Mouse (Mus musculus): ENCODE results near the gene Sept3. TPM values are rescaled to one million over a fixed set of nuclear protein-coding genes. Genes with fewer than 3 reads are reported as not detected.

Gene Sept3
- polyA plus RNA-seq (2012; rRNA removed): 428 and 449 TPM in 2 replicates

DNA sequence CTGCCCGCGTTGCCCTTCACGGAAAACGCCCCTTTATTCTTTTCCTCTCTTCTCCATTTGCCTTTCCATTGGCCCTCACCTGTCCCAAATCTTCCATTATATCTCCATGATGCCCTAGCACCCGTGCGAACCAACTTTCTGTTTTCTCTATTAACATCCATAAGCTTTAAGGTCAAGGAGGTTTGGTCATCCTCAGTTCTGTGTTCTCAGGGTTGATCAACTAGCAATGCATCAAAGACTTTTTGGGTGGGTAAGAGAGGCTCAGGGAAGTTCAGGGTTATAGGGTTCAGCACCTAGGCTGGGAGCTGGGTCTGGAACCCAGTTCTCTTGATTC, at the start of gene Sept3:
TSS of gene Sept3 (plus strand) at position 301 of the 334 bp plus-strand sequence.

DNA sequence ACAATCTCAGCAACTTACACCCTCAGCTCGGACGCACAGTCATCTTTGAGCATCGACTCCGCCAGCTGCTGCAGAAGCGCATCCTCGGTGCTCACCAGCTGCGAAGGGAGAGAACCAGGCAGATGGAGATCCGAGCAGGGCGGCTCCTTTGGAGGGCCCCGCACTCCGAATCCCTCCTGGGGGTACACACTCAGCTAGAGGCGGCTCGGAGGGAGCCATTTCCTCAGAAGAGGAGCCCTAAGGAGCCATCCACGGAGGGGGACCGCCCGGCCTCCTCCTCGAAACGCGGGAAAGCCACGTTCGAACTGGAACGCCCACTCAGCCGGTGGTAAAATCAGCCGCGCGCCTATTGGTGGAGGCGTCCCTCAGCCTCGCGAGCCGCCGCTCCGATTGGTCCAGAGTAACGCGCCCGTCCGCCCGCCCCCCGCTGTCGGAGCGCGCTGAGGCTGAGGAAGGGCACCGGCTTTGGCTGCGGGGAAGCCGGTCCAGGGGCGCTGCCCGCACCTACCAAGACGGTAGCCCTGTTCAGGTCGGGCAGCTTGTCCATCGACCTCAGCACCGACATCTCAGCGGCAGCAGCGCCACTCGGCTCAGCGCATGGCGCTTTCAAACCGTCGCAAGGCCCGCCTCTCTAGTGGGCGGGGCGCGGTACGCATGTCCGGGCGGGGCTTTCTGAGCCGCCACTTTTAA, 30.4 kb upstream of the Sept3 start, which contains the start of gene Cenpm:
TSS of gene Cenpm (minus strand) at position 634 of the 690 bp plus-strand sequence.

DNA sequence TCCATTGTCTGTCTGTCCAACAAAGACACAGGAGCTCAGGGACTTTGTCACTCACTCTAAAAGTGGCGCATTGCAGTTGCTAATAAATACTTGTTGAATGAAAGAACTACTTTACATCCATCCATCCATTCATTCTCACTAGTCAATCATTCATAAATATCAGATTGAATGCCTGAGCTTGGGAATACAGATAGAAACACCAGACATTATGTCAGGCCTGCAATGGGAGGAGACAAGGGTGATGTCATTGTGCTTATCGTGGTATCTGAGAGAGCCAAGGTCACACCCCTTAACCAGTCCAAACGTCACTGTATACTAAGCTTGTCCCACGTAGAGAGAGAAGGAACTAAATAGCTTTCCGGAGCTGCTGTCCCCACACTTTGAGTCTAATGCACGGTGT, 22.6 kb upstream of the Sept3 start, which contains the start of gene 1500009C09Rik:
TSS of gene 1500009C09Rik (plus strand) at position 301 of the 400 bp plus-strand sequence.

DNA sequence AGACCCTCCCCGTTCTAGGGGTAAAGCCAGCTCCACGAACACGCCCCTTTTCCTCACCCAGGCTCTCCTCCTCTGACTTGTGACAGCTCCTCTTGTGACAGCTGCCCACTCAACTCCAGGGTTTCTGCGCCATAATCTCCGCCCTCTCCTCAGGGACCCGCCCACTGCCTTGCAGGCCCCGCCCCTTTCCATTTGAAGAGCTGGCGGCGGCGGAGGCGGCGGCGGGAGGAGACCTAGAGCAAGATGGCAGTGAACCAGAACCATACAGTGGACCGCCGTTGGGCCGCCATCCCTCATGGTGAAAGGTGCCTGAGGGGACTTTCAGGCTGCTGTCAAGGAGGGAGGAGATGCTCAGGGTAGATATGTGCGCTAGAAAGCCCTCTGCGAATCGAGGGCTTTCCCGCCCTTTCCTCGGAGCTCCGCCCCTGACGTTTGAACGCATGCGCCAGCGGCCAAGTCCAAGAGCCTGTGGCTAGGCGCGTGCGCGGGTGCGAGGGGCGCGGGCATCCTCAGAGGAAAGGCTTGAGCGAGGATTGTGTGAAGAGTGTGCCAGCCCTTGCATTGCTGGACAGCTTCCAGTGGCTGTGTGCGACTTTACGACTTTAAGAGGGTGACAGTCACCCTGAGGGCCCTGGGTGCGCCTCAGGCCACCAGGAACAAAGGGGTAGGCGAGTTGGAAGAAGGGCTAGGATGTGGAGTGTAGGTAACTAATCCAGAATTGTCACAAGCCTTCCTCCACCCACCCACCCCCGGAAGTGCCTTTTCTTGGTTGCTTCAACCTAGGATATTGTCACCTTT, 24.3 kb downstream of the Sept3 start, which contains the start of gene Wbp2nl:
TSS of gene Wbp2nl (plus strand) at position 191 of the 798 bp plus-strand sequence.

DNA sequence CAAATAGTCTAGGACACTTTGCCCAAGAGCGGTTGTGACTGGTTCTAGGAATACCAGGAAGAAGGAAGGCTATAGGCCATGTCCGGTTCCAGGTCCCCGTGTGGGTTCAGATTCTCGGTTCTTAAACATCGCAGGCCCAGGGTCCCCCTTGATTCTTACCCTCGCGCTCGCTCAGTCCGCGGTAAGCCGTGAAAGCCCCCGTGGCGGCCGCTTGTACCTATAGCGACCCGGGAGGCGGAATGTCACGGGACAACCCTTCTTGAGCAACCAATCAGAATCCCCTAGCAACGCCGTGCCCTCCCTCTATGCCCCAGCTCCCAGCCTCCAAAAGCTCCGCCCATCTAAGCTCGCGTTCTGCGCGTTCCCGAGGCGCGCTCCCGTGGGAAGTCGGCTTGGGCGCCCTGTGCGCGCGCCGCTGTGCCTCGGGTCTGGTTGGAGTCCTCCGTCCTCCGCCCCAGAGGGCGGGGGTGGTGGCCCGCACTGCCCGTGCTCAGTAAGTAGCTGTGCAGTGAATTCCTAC, 64.0 kb downstream of the Sept3 start, which contains the start of the genes Naga, Pheta2 and Smdt1:
TSS of gene Naga (minus strand) at position 333 of the 520 bp plus-strand sequence.
TSS of gene Pheta2 (plus strand) at position 350 of the 520 bp plus-strand sequence.
TSS of gene Smdt1 (plus strand) at position 367 of the 520 bp plus-strand sequence.

Other genes with a start within 250 kb of the Sept3 start
- 52.5 and 53.6 TPM in 2 replicates for gene Desi1, start 241.0 kb upstream of the Sept3 start, polyA plus RNA-seq (2012; rRNA removed)
- gene Snu13, start 227.3 kb upstream of the Sept3 start, polyA plus RNA-seq (2012; rRNA removed): 145 and 150 TPM in 2 replicates
- gene 4930407I10Rik, start 215.7 kb upstream of the Sept3 start, polyA plus RNA-seq (2012; rRNA removed): not detected in 2 replicates
- gene Mei1, start 204.9 kb upstream of the Sept3 start, polyA plus RNA-seq (2012; rRNA removed): 0.13 and 0.21 TPM in 2 replicates
- 18.4 and 19.4 TPM in 2 replicates for gene Ccdc134, start 147.0 kb upstream of the Sept3 start, polyA plus RNA-seq (2012; rRNA removed)
- 121 and 141 TPM in 2 replicates for gene Srebf2, start 127.7 kb upstream of the Sept3 start, polyA plus RNA-seq (2012; rRNA removed)
- gene Shisa8, start 62.1 kb upstream of the Sept3 start, polyA plus RNA-seq (2012; rRNA removed): 2.3 and 2.6 TPM in 2 replicates
- 0.39 TPM in 2 replicates for gene Tnfrsf13c, start 50.5 kb upstream of the Sept3 start, polyA plus RNA-seq (2012; rRNA removed)
- gene Cenpm, start 30.1 kb upstream of the Sept3 start, polyA plus RNA-seq (2012; rRNA removed): 11.6 and 11.9 TPM in 2 replicates
- 96.7 and 103 TPM in 2 replicates for gene 1500009C09Rik, start 22.5 kb upstream of the Sept3 start, polyA plus RNA-seq (2012; rRNA removed)
- 0.21 and 0.51 TPM in 2 replicates for gene Wbp2nl, start 24.1 kb downstream of the Sept3 start, polyA plus RNA-seq (2012; rRNA removed)
- 37.9 TPM in 2 replicates for gene Naga, start 64.0 kb downstream of the Sept3 start, polyA plus RNA-seq (2012; rRNA removed)
- gene Pheta2, start 64.0 kb downstream of the Sept3 start, polyA plus RNA-seq (2012; rRNA removed): 0.92 and 1.4 TPM in 2 replicates
- 264 and 271 TPM in 2 replicates for gene Smdt1, start 64.1 kb downstream of the Sept3 start, polyA plus RNA-seq (2012; rRNA removed)
- 393 and 416 TPM in 2 replicates for gene Ndufa6, start 79.4 kb downstream of the Sept3 start, polyA plus RNA-seq (2012; rRNA removed)
- 8.8 and 10.3 TPM in 2 replicates for gene Cyp2d22, start 105.4 kb downstream of the Sept3 start, polyA plus RNA-seq (2012; rRNA removed)
- gene Cyp2d11, start 119.1 kb downstream of the Sept3 start, polyA plus RNA-seq (2012; rRNA removed): not detected in 2 replicates
- 0.07 TPM in 1 of 2 replicates, not detected in the other for gene Cyp2d10, start 132.3 kb downstream of the Sept3 start, polyA plus RNA-seq (2012; rRNA removed)
- not detected in 2 replicates for gene Cyp2d9, start 158.5 kb downstream of the Sept3 start, polyA plus RNA-seq (2012; rRNA removed)